Mouse (Mus musculus) heart, postnatal 14 days (tissue): ENCODE data around the gene Krt24. TPM values are rescaled to one million over a fixed set of nuclear protein-coding genes. Genes with fewer than 3 reads are reported as not detected.

ENCODE experiments used
- DNase-seq, 2 experiments: peaks; one replicate each; pipeline ENCODE4 v3.0.0; 2021 to 2022
- intact Hi-C: fragments of 180-260 bp; cut with DNase I; formaldehyde crosslinking; loops from one replicate; pipeline ENCODE4 v1.15.1; 2025
- long read RNA-seq, 2 experiments: library from polyadenylated mRNA; stranded (forward); transcript quantifications; one replicate each; pipeline ENCODE4 v2.0.0; 2021
- total RNA-seq, 2 experiments: library from RNA; stranded (reverse); gene quantifications; 2 replicates each; pipeline ENCODE4 v1.2.3; 2021

Gene Krt24
- not detected for total RNA-seq
- long read RNA-seq, experiment 1, result 0 reads
- long read RNA-seq, experiment 2, result 0 reads

GRCm38 (mm10) chr11:99284833-99285312 is at the start of gene Krt24:
Gene Krt24, minus strand, starts transcription at chr11:99285262.
- intact Hi-C loops, result no loop called here

GRCm38 (mm10) chr11:99333426-99333825 is 48.4 kb upstream of the Krt24 start:
- intact Hi-C loops, result no loop called here
- DNase-seq, result no peak

More at GRCm38 (mm10) chr11:99284833-99285312, at the start of gene Krt24:
- DNase-seq, result no peak

- intact Hi-C loops, result no loop called here
- no peak for DNase-seq
These were observed 44.6 kb upstream of the Krt24 start for GRCm38 (mm10) chr11:99329655-99330054.

- DNase-seq, result no peak
- intact Hi-C loops, result no loop called here
These were observed 37.8 kb upstream of the Krt24 start, which contains the start of gene Krt25 for GRCm38 (mm10) chr11:99322851-99323250. Gene Krt25, minus strand, starts transcription at chr11:99322951.

GRCm38 (mm10) chr11:99321094-99321493 is 36.0 kb upstream of the Krt24 start:
- intact Hi-C loops, result no loop called here
- no peak for DNase-seq

GRCm38 (mm10) chr11:99319127-99319526 is 34.1 kb upstream of the Krt24 start:
- intact Hi-C loops, result no loop called here
- DNase-seq, result peak in 1 of 2 experiments; percentile 20

- intact Hi-C loops, result no loop called here
- DNase-seq, result no peak
These were observed 31.5 kb upstream of the Krt24 start for GRCm38 (mm10) chr11:99316543-99316942.

- intact Hi-C loops, result no loop called here
- DNase-seq, result no peak
These were observed 29.5 kb upstream of the Krt24 start for GRCm38 (mm10) chr11:99314594-99314993.

- intact Hi-C loops, result no loop called here
- DNase-seq, result peak in 1 of 2 experiments; percentile 6
These were observed 25.8 kb upstream of the Krt24 start for GRCm38 (mm10) chr11:99310882-99311281.

GRCm38 (mm10) chr11:99307579-99307978 is 22.5 kb upstream of the Krt24 start:
- intact Hi-C loops, result loop anchor here (1.0 kb wide), 1 partner anchor 118 kb away; no protein-coding TSS in a partner anchor
- peak; percentile 40 to 65 for DNase-seq

GRCm38 (mm10) chr11:99295039-99295438 is 10.0 kb upstream of the Krt24 start:
- intact Hi-C loops, result no loop called here

GRCm38 (mm10) chr11:99292846-99293245 is 7.8 kb upstream of the Krt24 start:
- intact Hi-C loops, result loop anchor here (1.0 to 5.0 kb wide), 2 partner anchors 46 to 104 kb away; no protein-coding TSS in a partner anchor
- peak; percentile 40 to 48 for DNase-seq

More at GRCm38 (mm10) chr11:99295039-99295438, 10.0 kb upstream of the Krt24 start:
- no peak for DNase-seq

GRCm38 (mm10) chr11:99284011-99284410 is 1.1 kb downstream of the Krt24 start:
- intact Hi-C loops, result no loop called here
- DNase-seq, result no peak

- DNase-seq, result no peak
- intact Hi-C loops, result no loop called here
These were observed 1.7 kb downstream of the Krt24 start for GRCm38 (mm10) chr11:99283334-99283733.

GRCm38 (mm10) chr11:99281116-99281515 is 3.9 kb downstream of the Krt24 start:
- intact Hi-C loops, result no loop called here

GRCm38 (mm10) chr11:99279986-99280385 is 5.1 kb downstream of the Krt24 start:
- intact Hi-C loops, result no loop called here
- no peak for DNase-seq

More at GRCm38 (mm10) chr11:99281116-99281515, 3.9 kb downstream of the Krt24 start:
- no peak for DNase-seq

GRCm38 (mm10) chr11:99276786-99277185 is 8.3 kb downstream of the Krt24 start:
- DNase-seq, result no peak
- intact Hi-C loops, result no loop called here

GRCm38 (mm10) chr11:99275624-99276023 is 9.4 kb downstream of the Krt24 start:
- intact Hi-C loops, result no loop called here
- DNase-seq, result no peak

- DNase-seq, result no peak
- intact Hi-C loops, result no loop called here
These were observed 12.3 kb downstream of the Krt24 start for GRCm38 (mm10) chr11:99272721-99273120.

GRCm38 (mm10) chr11:99269192-99269591 is 15.9 kb downstream of the Krt24 start:
- intact Hi-C loops, result no loop called here
- no peak for DNase-seq

- DNase-seq, result peak in 1 of 2 experiments; percentile 6
- intact Hi-C loops, result no loop called here
These were observed 19.3 kb downstream of the Krt24 start for GRCm38 (mm10) chr11:99265796-99266195.

GRCm38 (mm10) chr11:99265220-99265619 is 19.8 kb downstream of the Krt24 start:
- DNase-seq, result peak; percentile 7 to 34
- intact Hi-C loops, result no loop called here
